Mouse (Mus musculus) testis, adult 10 weeks (tissue): Measurements from ENCODE around the gene Capn6. TPM values are rescaled to one million over a fixed set of nuclear protein-coding genes. Genes with fewer than 3 reads are reported as not detected.

Source experiments
- polyA plus RNA-seq: library from polyadenylated mRNA; stranded (reverse); fragments of 350-450 nt; fragmentation: Illumina TruSeq; extraction: RNeasy Lipid Tissue Mini Kit (QIAGEN cat#74804); gene quantifications from one replicate; pipeline ENCODE4 v1.2.3, GENCODE M21; 2014; ENCODE audit warnings: low read depth, low replicate concordance

Gene Capn6
- polyA plus RNA-seq = 13.1 TPM

GRCm38 (mm10) chrX:143827212-143827611 is at the start of gene Capn6:
Gene Capn6, minus strand, starts transcription at chrX:143827414.

Other genes starting within 250 kb of the Capn6 start
- 0.08 TPM for gene Dcx, start 105.9 kb upstream of the Capn6 start, polyA plus RNA-seq